Mouse (Mus musculus): ENCODE data around the gene Higd1b. TPM values are rescaled to one million over a fixed set of nuclear protein-coding genes. Genes with fewer than 3 reads are reported as not detected.

Higd1b gene
- polyA plus RNA-seq, 1 experiment from 2014 or later, result 14.5 TPM

DNA sequence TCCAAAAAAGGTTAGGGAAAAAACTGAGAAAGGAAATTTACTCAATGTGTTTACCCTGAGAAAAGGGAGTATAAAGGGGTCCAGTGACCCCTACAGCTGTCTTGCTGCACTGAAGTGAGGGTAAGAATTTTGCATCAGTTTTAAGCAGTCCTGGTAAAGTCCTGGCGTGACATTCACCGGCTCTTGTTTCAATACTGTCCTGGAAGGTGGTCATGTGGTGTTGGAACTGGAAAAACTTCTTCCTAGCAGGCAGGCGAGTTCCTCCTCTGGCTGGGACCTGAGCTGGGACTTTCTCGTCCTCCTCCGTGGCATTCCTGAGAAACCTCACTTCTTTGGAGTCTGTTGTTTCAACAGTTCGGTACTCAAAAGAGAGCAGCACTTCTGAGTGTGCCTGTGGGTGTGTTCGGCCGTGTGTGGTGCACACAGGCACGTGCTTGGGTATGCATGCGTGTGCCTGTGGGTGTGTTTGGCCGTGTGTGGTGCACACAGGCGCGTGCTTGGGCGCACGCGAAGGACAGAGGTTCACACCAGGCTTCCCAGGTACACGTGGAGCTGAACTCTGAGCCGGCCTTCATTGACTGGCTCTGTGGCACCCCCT, 2.9 kb upstream of the Higd1b start:
- no peak for ATAC-seq
- no peak overlapping the region for H3K9ac ChIP-seq (replicated peaks; ENCODE audit: low read depth, low read length)

GRCm38 (mm10) chr11:102834219-102834618, 1.4 kb upstream of the Higd1b start:
- no peak overlapping the region for H3K9ac ChIP-seq (replicated peaks; ENCODE audit: low read depth, low read length)
- no peak for ATAC-seq
- H3K9me3 ChIP-seq (ENCODE audit: control insufficient read depth, low read length), result no peaks in the 10 kb centered on the region
- no peaks in the 10 kb centered on the region for H3K27me3 ChIP-seq (replicated peaks; ENCODE audit: control insufficient read depth, insufficient read depth, low read length)
- H3K4me2 ChIP-seq (ENCODE audit: low read length), result no peak overlapping the region
- no peak overlapping the region for H3K27ac ChIP-seq (ENCODE audit: low read length)
- no peaks in the 10 kb centered on the region for H3K4me1 ChIP-seq (replicated peaks; ENCODE audit: control insufficient read depth, insufficient read depth, low read length)
- WGBS, result 86% methylated on average over 10 of the region's 10 CpGs
- H3K36me3 ChIP-seq (ENCODE audit: control insufficient read depth, insufficient read depth), result peaks cover 7% of the 10 kb centered on the region; the same call in 1 of the 2 replicates
- H3K4me3 ChIP-seq (replicated peaks; ENCODE audit: low read length), result no peak overlapping the region

More for the DNA sequence above, 2.9 kb upstream of the Higd1b start:
- no peak overlapping the region for H3K4me2 ChIP-seq (ENCODE audit: low read length)
- peaks cover 5% of the 10 kb centered on the region; the same call in 1 of the 2 replicates for H3K36me3 ChIP-seq (ENCODE audit: control insufficient read depth, insufficient read depth)
- no peak overlapping the region for H3K27ac ChIP-seq (ENCODE audit: low read length)
- H3K9me3 ChIP-seq (ENCODE audit: control insufficient read depth, low read length), result no peaks in the 10 kb centered on the region
- no peak overlapping the region for H3K4me3 ChIP-seq (replicated peaks; ENCODE audit: low read length)
- WGBS, result 68% methylated on average over 18 of the region's 18 CpGs
- H3K27me3 ChIP-seq (replicated peaks; ENCODE audit: control insufficient read depth, insufficient read depth, low read length), result no peaks in the 10 kb centered on the region
- H3K4me1 ChIP-seq (replicated peaks; ENCODE audit: control insufficient read depth, insufficient read depth, low read length), result no peaks in the 10 kb centered on the region

GRCm38 (mm10) chr11:102836146-102836545, 497 bp downstream of the Higd1b start:
- WGBS, result 91% methylated on average over 9 of the region's 9 CpGs

DNA sequence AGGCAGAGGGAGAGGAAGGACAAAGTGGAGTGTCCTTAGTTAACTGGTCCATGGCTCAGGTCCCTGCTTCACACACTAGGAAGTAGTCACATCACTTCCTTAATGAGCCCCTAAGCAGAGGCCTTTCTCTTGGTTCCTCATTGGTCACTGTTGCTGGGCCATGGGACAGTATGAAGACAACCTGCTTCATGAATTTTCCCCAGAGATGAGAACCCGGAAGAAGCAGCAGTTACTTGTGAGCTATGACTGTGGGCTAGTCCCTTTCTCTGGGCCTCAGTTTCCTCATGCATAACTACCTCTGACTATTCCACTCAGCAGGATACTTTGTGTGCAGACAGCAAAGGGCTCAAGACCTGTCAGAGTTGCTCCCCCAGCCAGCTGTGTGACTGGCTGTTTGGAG, 1.7 kb downstream of the Higd1b start:
- 100% methylated on average over 1 of the region's 1 CpGs for WGBS
- Histone ChIP-seq H3K4me1 (replicated peaks; ENCODE audit: control insufficient read depth, insufficient read depth, low read length) (no peaks in the 10 kb centered on the region), H3K36me3 (ENCODE audit: control insufficient read depth, insufficient read depth) (peaks cover 21% of the 10 kb centered on the region), H3K9ac (replicated peaks; ENCODE audit: low read depth, low read length) (no peak overlapping the region), H3K9me3 (ENCODE audit: control insufficient read depth, low read length) (no peaks in the 10 kb centered on the region), H3K4me3 (replicated peaks; ENCODE audit: low read length) (no peak overlapping the region), H3K27me3 (replicated peaks; ENCODE audit: control insufficient read depth, insufficient read depth, low read length) (no peaks in the 10 kb centered on the region), H3K27ac (ENCODE audit: low read length) (no peak overlapping the region), H3K4me2 (ENCODE audit: low read length) (no peak overlapping the region)
- ATAC-seq, result no peak

More at GRCm38 (mm10) chr11:102836146-102836545, 497 bp downstream of the Higd1b start:
- Histone ChIP-seq H3K27ac (ENCODE audit: low read length) (no peak overlapping the region), H3K36me3 (ENCODE audit: control insufficient read depth, insufficient read depth) (peaks cover 13% of the 10 kb centered on the region), H3K27me3 (replicated peaks; ENCODE audit: control insufficient read depth, insufficient read depth, low read length) (no peaks in the 10 kb centered on the region), H3K4me1 (replicated peaks; ENCODE audit: control insufficient read depth, insufficient read depth, low read length) (no peaks in the 10 kb centered on the region), H3K4me2 (ENCODE audit: low read length) (no peak overlapping the region), H3K9me3 (ENCODE audit: control insufficient read depth, low read length) (no peaks in the 10 kb centered on the region), H3K4me3 (replicated peaks; ENCODE audit: low read length) (no peak overlapping the region), H3K9ac (replicated peaks; ENCODE audit: low read depth, low read length) (no peak overlapping the region)
- ATAC-seq, result no peak

GRCm38 (mm10) chr11:102838126-102838525, 2.5 kb downstream of the Higd1b start:
- Histone ChIP-seq H3K27ac (ENCODE audit: low read length) (no peak overlapping the region), H3K4me1 (replicated peaks; ENCODE audit: control insufficient read depth, insufficient read depth, low read length) (no peaks in the 10 kb centered on the region), H3K9ac (replicated peaks; ENCODE audit: low read depth, low read length) (no peak overlapping the region), H3K4me2 (ENCODE audit: low read length) (no peak overlapping the region), H3K27me3 (replicated peaks; ENCODE audit: control insufficient read depth, insufficient read depth, low read length) (no peaks in the 10 kb centered on the region), H3K36me3 (ENCODE audit: control insufficient read depth, insufficient read depth) (peaks cover 23% of the 10 kb centered on the region), H3K4me3 (replicated peaks; ENCODE audit: low read length) (no peak overlapping the region), H3K9me3 (ENCODE audit: control insufficient read depth, low read length) (no peaks in the 10 kb centered on the region)
- no peak for ATAC-seq
- WGBS, result 89% methylated on average over 2 of the region's 2 CpGs

GRCm38 (mm10) chr11:102838616-102839150, 3.0 kb downstream of the Higd1b start:
- Histone ChIP-seq H3K27me3 (replicated peaks; ENCODE audit: control insufficient read depth, insufficient read depth, low read length) (no peaks in the 10 kb centered on the region), H3K4me1 (replicated peaks; ENCODE audit: control insufficient read depth, insufficient read depth, low read length) (no peaks in the 10 kb centered on the region), H3K9ac (replicated peaks; ENCODE audit: low read depth, low read length) (no peak overlapping the region), H3K4me2 (ENCODE audit: low read length) (no peak overlapping the region), H3K9me3 (ENCODE audit: control insufficient read depth, low read length) (no peaks in the 10 kb centered on the region), H3K27ac (ENCODE audit: low read length) (no peak overlapping the region), H3K4me3 (replicated peaks; ENCODE audit: low read length) (no peak overlapping the region), H3K36me3 (ENCODE audit: control insufficient read depth, insufficient read depth) (peaks cover 26% of the 10 kb centered on the region)
- no peak for ATAC-seq
- WGBS, result 86% methylated on average over 9 of the region's 9 CpGs

- WGBS, result 94% methylated on average over 10 of the region's 10 CpGs
- H3K4me2 ChIP-seq (ENCODE audit: low read length), result no peak overlapping the region
- ATAC-seq, result no peak
- no peaks in the 10 kb centered on the region for H3K9me3 ChIP-seq (ENCODE audit: control insufficient read depth, low read length)
- H3K27me3 ChIP-seq (replicated peaks; ENCODE audit: control insufficient read depth, insufficient read depth, low read length), result no peaks in the 10 kb centered on the region
- no peak overlapping the region for H3K4me3 ChIP-seq (replicated peaks; ENCODE audit: low read length)
- no peaks in the 10 kb centered on the region for H3K4me1 ChIP-seq (replicated peaks; ENCODE audit: control insufficient read depth, insufficient read depth, low read length)
- no peak overlapping the region for H3K27ac ChIP-seq (ENCODE audit: low read length)
- H3K9ac ChIP-seq (replicated peaks; ENCODE audit: low read depth, low read length), result no peak overlapping the region
- peaks cover 63% of the 10 kb centered on the region for H3K36me3 ChIP-seq (ENCODE audit: control insufficient read depth, insufficient read depth)
Measured at GRCm38 (mm10) chr11:102845926-102846325, 10.3 kb downstream of the Higd1b start.

GRCm38 (mm10) chr11:102851883-102852282, 16.2 kb downstream of the Higd1b start:
- 72% methylated on average over 5 of the region's 5 CpGs for WGBS
- no peak for ATAC-seq
- no peak overlapping the region for H3K4me2 ChIP-seq (ENCODE audit: low read length)

DNA sequence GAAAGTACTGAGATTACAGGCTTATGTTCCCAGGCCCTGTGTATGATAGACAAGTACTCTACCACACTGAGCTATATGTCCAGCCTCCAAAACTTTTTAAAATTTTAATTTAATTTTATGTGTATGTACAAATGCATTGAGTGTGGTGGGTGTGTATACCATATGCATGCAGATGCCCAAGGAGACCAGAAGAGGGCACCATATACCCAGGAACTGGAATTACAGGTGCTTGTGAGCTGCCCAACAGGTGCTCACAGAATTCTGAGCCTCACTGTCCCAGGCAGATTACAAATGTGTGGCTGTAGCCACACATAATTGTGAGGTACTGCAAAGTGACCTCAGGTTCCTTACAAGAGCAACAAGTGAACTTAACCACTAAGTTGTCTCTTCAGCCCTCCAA, 18.1 kb downstream of the Higd1b start:
- H3K9ac ChIP-seq (replicated peaks; ENCODE audit: low read depth, low read length), result no peak overlapping the region
- no peaks in the 10 kb centered on the region for H3K4me1 ChIP-seq (replicated peaks; ENCODE audit: control insufficient read depth, insufficient read depth, low read length)
- H3K27ac ChIP-seq (ENCODE audit: low read length), result no peak overlapping the region
- H3K4me3 ChIP-seq (replicated peaks; ENCODE audit: low read length), result no peak overlapping the region
- H3K4me2 ChIP-seq (ENCODE audit: low read length), result no peak overlapping the region
- no peaks in the 10 kb centered on the region for H3K9me3 ChIP-seq (ENCODE audit: control insufficient read depth, low read length)
- H3K27me3 ChIP-seq (replicated peaks; ENCODE audit: control insufficient read depth, insufficient read depth, low read length), result no peaks in the 10 kb centered on the region
- no peak for ATAC-seq
- H3K36me3 ChIP-seq (ENCODE audit: control insufficient read depth, insufficient read depth), result peaks cover 49% of the 10 kb centered on the region

More at GRCm38 (mm10) chr11:102851883-102852282, 16.2 kb downstream of the Higd1b start:
- Histone ChIP-seq H3K27me3 (replicated peaks; ENCODE audit: control insufficient read depth, insufficient read depth, low read length) (no peaks in the 10 kb centered on the region), H3K4me3 (replicated peaks; ENCODE audit: low read length) (no peak overlapping the region), H3K9me3 (ENCODE audit: control insufficient read depth, low read length) (no peaks in the 10 kb centered on the region), H3K36me3 (ENCODE audit: control insufficient read depth, insufficient read depth) (peaks cover 49% of the 10 kb centered on the region), H3K4me1 (replicated peaks; ENCODE audit: control insufficient read depth, insufficient read depth, low read length) (no peaks in the 10 kb centered on the region), H3K9ac (replicated peaks; ENCODE audit: low read depth, low read length) (no peak overlapping the region), H3K27ac (ENCODE audit: low read length) (no peak overlapping the region)

Data from forebrain, embryonic 16.5 days (tissue).